Comparison of ENCODE assay signal across 28 mouse cellular contexts in the genomic region with DNA sequence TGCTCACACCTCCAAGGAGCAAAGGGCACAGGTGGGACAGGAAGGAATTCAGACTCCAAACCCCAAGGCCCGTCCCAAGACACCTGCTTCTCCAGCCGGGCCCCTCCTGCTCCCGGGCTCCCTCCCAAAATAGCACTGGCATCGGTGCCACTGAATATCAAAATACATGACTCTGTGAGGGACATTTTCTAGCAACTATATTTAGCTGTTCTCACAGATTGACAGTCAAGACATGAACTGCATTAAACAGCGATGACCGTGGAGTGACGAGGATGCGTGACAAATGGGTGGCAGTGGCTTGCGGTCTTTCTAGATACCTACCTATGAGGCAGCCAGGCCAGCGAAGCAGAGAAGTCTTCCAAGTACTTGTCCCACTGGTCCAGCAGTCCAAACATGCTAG. TPM values are rescaled to one million over a fixed set of nuclear protein-coding genes. Genes with fewer than 3 reads are reported as not detected.
DNase-seq lines count a peak whose midpoint lies in the region; ATAC-seq lines count a peak whose summit lies in the region.
"Had no signal": no experiment of that assay in that cellular context is flagged by ENCODE, and none has a peak within 500 bp of the region (broad histone marks: within the 10 kb centered on the region; RNA-seq: fewer than 3 reads in every experiment).

No protein-coding gene starts in this region.

- peak overlapping the region; percentile 55 for H3K27ac ChIP-seq in heart, embryonic 13.5 days (replicated peaks)
- H3K27ac ChIP-seq: embryonic facial prominence, embryonic 13.5 days; hindbrain, embryonic 13.5 days; limb, embryonic 10.5 days; liver, embryonic 15.5 days; midbrain, embryonic 15.5 days had no signal

- peaks cover 7% of the 10 kb centered on the region for H3K36me3 ChIP-seq in heart, embryonic 13.5 days
- H3K36me3 ChIP-seq: limb, embryonic 10.5 days; liver, embryonic 15.5 days; midbrain, embryonic 15.5 days had no signal

- peak overlapping the region; percentile 44 for H3K4me2 ChIP-seq in heart, embryonic 13.5 days
- H3K4me2 ChIP-seq: embryonic facial prominence, embryonic 13.5 days; hindbrain, embryonic 13.5 days; liver, embryonic 15.5 days; midbrain, embryonic 15.5 days had no signal

- WGBS in heart, embryonic 13.5 days = 45% methylated on average over 10 of the region's 10 CpGs

- H3K4me1 ChIP-seq in heart, embryonic 13.5 days = peaks cover 7% of the 10 kb centered on the region
- H3K4me1 ChIP-seq: embryonic facial prominence, embryonic 13.5 days; hindbrain, embryonic 13.5 days; limb, embryonic 10.5 days; liver, embryonic 15.5 days; midbrain, embryonic 15.5 days had no signal

- H3K9me3 ChIP-seq in heart, embryonic 13.5 days = no peaks in the 10 kb centered on the region
- H3K9me3 ChIP-seq: embryonic facial prominence, embryonic 13.5 days; hindbrain, embryonic 13.5 days; limb, embryonic 10.5 days; liver, embryonic 15.5 days; midbrain, embryonic 15.5 days had no signal

- no peak overlapping the region for H3K9ac ChIP-seq in heart, embryonic 13.5 days
- H3K9ac ChIP-seq: embryonic facial prominence, embryonic 13.5 days; hindbrain, embryonic 13.5 days; liver, embryonic 15.5 days; midbrain, embryonic 15.5 days had no signal

- DNase-seq in gastrocnemius, postnatal 10 days = peak; percentile 28
- DNase-seq in gastrocnemius, postnatal 36 days = peak; percentile 28 to 35
- DNase-seq in heart, postnatal 4 days = peak; percentile 24
- no peak for DNase-seq in adrenal gland, postnatal 36 days
- DNase-seq in right cerebral cortex, postnatal 4 days = no peak
- no peak for DNase-seq in lung, adult 18-20 months
- DNase-seq: adrenal gland, adult 8-10 months; cerebellum, adult 8-10 months; cerebellum, postnatal 36 days; embryo, embryonic 11 days; kidney, adult 11 months; liver; lung, postnatal 4 days; right cerebral cortex, adult 18-20 months; thymus, adult 2 months; thymus, postnatal 4 days had no signal

- no peak for ATAC-seq in heart, embryonic 13.5 days (ENCODE audit: extremely low read depth, insufficient number of reproducible peaks, low FRiP score, low TSS enrichment)
- ATAC-seq: forebrain, embryonic 14.5 days; midbrain, embryonic 15.5 days had no signal

- intact Hi-C loops in gastrocnemius, postnatal 36 days (cut with DNase I) = no loop called here

- H3K4me3 ChIP-seq in heart, embryonic 13.5 days = 0 out of 2 replicates have a peak overlapping the region, but pooled peaks have one; percentile 2
- H3K4me3 ChIP-seq: embryonic facial prominence, embryonic 13.5 days; erythroblast, embryonic 14.5 days; hindbrain, embryonic 13.5 days; limb, embryonic 10.5 days; liver, embryonic 15.5 days; midbrain, embryonic 15.5 days had no signal

- H3K27me3 ChIP-seq in heart, embryonic 13.5 days (replicated peaks) = no peaks in the 10 kb centered on the region
- H3K27me3 ChIP-seq: embryonic facial prominence, embryonic 13.5 days; hindbrain, embryonic 13.5 days; liver, embryonic 15.5 days; midbrain, embryonic 15.5 days had no signal

RNA-seq across cellular contexts. Expression of a gene that starts 6.1 kb away (rescaled TPM):
- total RNA-seq in gastrocnemius, postnatal 10 days (2021) = under 1 TPM; 0.16 to 0.26 TPM
- total RNA-seq in gastrocnemius, postnatal 36 days (2021) = under 1 TPM in 1 of 2 experiments, not detected in 1; 0.20 TPM
- 0.08 and 0.47 TPM in 2 replicates for polyA plus RNA-seq in heart, embryonic 13.5 days (2015; fragmentation: Nextera tagmentation; extraction: Ambion mirVana)
- under 1 TPM in 1 of 2 experiments, not detected in 1; 0.17 TPM for total RNA-seq in heart, postnatal 4 days (2021)
- total RNA-seq in adrenal gland, postnatal 36 days (2021) = not detected
- total RNA-seq: adrenal gland, adult 8-10 months; layer of hippocampus, postnatal 14 days; left cerebral cortex, adult 8-10 months; megakaryocyte-erythroid progenitor cell, adult 5-6 weeks; MEL had no signal
- polyA plus RNA-seq: erythroblast, embryonic 14.5 days had no signal

RNA-seq across cellular contexts. Expression of a gene that starts 15.4 kb away (rescaled TPM):
- total RNA-seq in gastrocnemius, postnatal 10 days (2021) = 10 to 100 TPM; 36.5 to 37.0 TPM
- 10 to 100 TPM; 42.8 to 50.6 TPM for total RNA-seq in gastrocnemius, postnatal 36 days (2021)
- polyA plus RNA-seq in heart, embryonic 13.5 days (2015; fragmentation: Nextera tagmentation; extraction: Ambion mirVana) = 20.2 and 21.9 TPM in 2 replicates
- 10 to 100 TPM; 26.1 to 26.8 TPM for total RNA-seq in heart, postnatal 4 days (2021)
- 10 to 100 TPM; 36.6 to 45.2 TPM for total RNA-seq in adrenal gland, postnatal 36 days (2021)

RNA-seq across cellular contexts. Expression of a gene that starts 41.9 kb away (rescaled TPM):
- total RNA-seq in gastrocnemius, postnatal 10 days (2021) = 1 to 10 TPM; 8.2 to 9.6 TPM
- 1 to 10 TPM; 5.0 to 5.9 TPM for total RNA-seq in gastrocnemius, postnatal 36 days (2021)
- 18.4 and 20.3 TPM in 2 replicates for polyA plus RNA-seq in heart, embryonic 13.5 days (2015; fragmentation: Nextera tagmentation; extraction: Ambion mirVana)
- 10 to 100 TPM; 10.1 to 11.3 TPM for total RNA-seq in heart, postnatal 4 days (2021)
- total RNA-seq in adrenal gland, postnatal 36 days (2021) = 10 to 100 TPM; 11.1 to 13.4 TPM

Comparison
In these comparisons a context has a peak if more than half of its experiments do, and no peak if none do; other contexts are left out.
1. DNase-seq: peak in gastrocnemius, postnatal 10 days (single experiment), gastrocnemius, postnatal 36 days (2 of 2) and heart, postnatal 4 days (single experiment); none in adrenal gland, postnatal 36 days (0 of 2), right cerebral cortex, postnatal 4 days (single experiment) and lung, adult 18-20 months (0 of 2).